Mouse (Mus musculus) ES-E14 (cell line): ENCODE data around the gene Oog1.
"Not testable (repeated sequence)": the region's sequence is repeated elsewhere in the genome, so short reads cannot be mapped to it uniquely, and the experiment has no call there.

Experiments used
- CHD2 ChIP-seq: IDR thresholded peaks from 2 replicates; pipeline ENCODE4 v1.6.1; 2014; ENCODE audit warnings: mild to moderate bottlenecking, low read depth, low read length, inconsistent platforms
- HCFC1 ChIP-seq: IDR thresholded peaks from 2 replicates; pipeline ENCODE4 v1.6.1; 2012; ENCODE audit warnings: low read length, inconsistent platforms, borderline replicate concordance; ENCODE audit not compliant: insufficient read depth
- MAFK ChIP-seq: IDR thresholded peaks from 2 replicates; pipeline ENCODE4 v1.6.1; 2014; ENCODE audit warnings: mild to moderate bottlenecking, low read depth, low read length, inconsistent platforms; ENCODE audit not compliant: insufficient read depth
- ZC3H11A ChIP-seq: IDR thresholded peaks from 2 replicates; pipeline ENCODE4 v1.6.1; 2012; ENCODE audit warnings: low read depth, mild to moderate bottlenecking, inconsistent platforms, low read length, borderline replicate concordance
- ZNF384 ChIP-seq: IDR thresholded peaks from 2 replicates; pipeline ENCODE4 v1.6.1; 2012; ENCODE audit warnings: low read depth, low read length, inconsistent platforms

- not testable (repeated sequence) for TF ChIP-seq HCFC1, CHD2, ZC3H11A, ZNF384, MAFK
Measured at GRCm38 (mm10) chr12:87618569-87618968, 16.1 kb downstream of the Oog1 start, which contains the start of gene Gm4027.
